In genomic region chr13:30001041-30001440, GRCm38 (mm10) we compare ENCODE assay signal across 21 mouse cellular contexts. TPM values are rescaled to one million over a fixed set of nuclear protein-coding genes. Genes with fewer than 3 reads are reported as not detected.
DNase-seq lines count a peak whose midpoint lies in the region; ATAC-seq and TF ChIP-seq lines count a peak whose summit lies in the region.
"Had no signal": no experiment of that assay in that cellular context is flagged by ENCODE, and none has a peak within 500 bp of the region (broad histone marks: within the 10 kb centered on the region; RNA-seq: fewer than 3 reads in every experiment).

No protein-coding gene starts in this region.

- H3K27me3 ChIP-seq in hindbrain, embryonic 10.5 days (ENCODE audit: insufficient read depth, poor library complexity, severe bottlenecking), result no peaks in the 10 kb centered on the region
- no peaks in the 10 kb centered on the region for H3K27me3 ChIP-seq in hindbrain, postnatal 0 days (ENCODE audit: insufficient read depth, low read length)
- H3K27me3 ChIP-seq in limb, embryonic 12.5 days, result no peaks in the 10 kb centered on the region
- H3K27me3 ChIP-seq: forebrain, embryonic 12.5 days; hindbrain, embryonic 13.5 days; liver, embryonic 15.5 days; midbrain, embryonic 15.5 days; neural tube, embryonic 12.5 days had no signal

- H3K27ac ChIP-seq in hindbrain, embryonic 10.5 days, result no peak overlapping the region
- no peak overlapping the region for H3K27ac ChIP-seq in hindbrain, postnatal 0 days
- H3K27ac ChIP-seq in limb, embryonic 12.5 days, result no peak overlapping the region
- H3K27ac ChIP-seq: forebrain, embryonic 12.5 days; hindbrain, embryonic 13.5 days; layer of hippocampus, adult 2 months; liver, embryonic 15.5 days; macrophage; midbrain, embryonic 15.5 days; neural tube, embryonic 12.5 days had no signal

- no peaks in the 10 kb centered on the region for H3K36me3 ChIP-seq in hindbrain, embryonic 10.5 days
- H3K36me3 ChIP-seq in hindbrain, postnatal 0 days (ENCODE audit: insufficient read depth, low read length), result no peaks in the 10 kb centered on the region
- H3K36me3 ChIP-seq in limb, embryonic 12.5 days, result no peaks in the 10 kb centered on the region
- H3K36me3 ChIP-seq: forebrain, embryonic 12.5 days; G1E; hindbrain, embryonic 13.5 days; liver, embryonic 15.5 days; midbrain, embryonic 15.5 days; neural tube, embryonic 12.5 days had no signal

- no peak for ATAC-seq in hindbrain, postnatal 0 days
- peak; percentile 76 for ATAC-seq in limb, embryonic 12.5 days (ENCODE audit: insufficient number of reproducible peaks, insufficient read depth, low FRiP score, low TSS enrichment, low read depth)
- ATAC-seq: midbrain, embryonic 15.5 days had no signal

- TF ChIP-seq CTCF in hindbrain, postnatal 0 days (IDR thresholded peaks at IDR 0.05; ENCODE audit: low read depth), result no peak

- H3K4me1 ChIP-seq in hindbrain, embryonic 10.5 days (replicated peaks), result peaks cover 4% of the 10 kb centered on the region; the same call in 1 of the 2 replicates
- H3K4me1 ChIP-seq in hindbrain, postnatal 0 days (ENCODE audit: insufficient read depth, low read length), result peaks cover 4% of the 10 kb centered on the region; the same call in 1 of the 2 replicates
- H3K4me1 ChIP-seq in limb, embryonic 12.5 days (replicated peaks), result peaks cover 4% of the 10 kb centered on the region
- H3K4me1 ChIP-seq: forebrain, embryonic 12.5 days; hindbrain, embryonic 13.5 days; liver, embryonic 15.5 days; midbrain, embryonic 15.5 days; neural tube, embryonic 12.5 days had no signal

- no peak overlapping the region for H3K4me3 ChIP-seq in hindbrain, embryonic 10.5 days
- H3K4me3 ChIP-seq in hindbrain, postnatal 0 days (ENCODE audit: low read length), result no peak overlapping the region
- no peak overlapping the region for H3K4me3 ChIP-seq in limb, embryonic 12.5 days (replicated peaks)
- H3K4me3 ChIP-seq: forebrain, embryonic 12.5 days; hindbrain, embryonic 13.5 days; layer of hippocampus, adult 2 months; liver, embryonic 15.5 days; midbrain, embryonic 15.5 days; neural tube, embryonic 12.5 days had no signal

- 64% methylated on average over 5 of the region's 5 CpGs for WGBS in hindbrain, embryonic 10.5 days
- 50% methylated on average over 5 of the region's 5 CpGs for WGBS in hindbrain, postnatal 0 days
- WGBS in limb, embryonic 12.5 days, result 26% methylated on average over 5 of the region's 5 CpGs

- H3K4me2 ChIP-seq in hindbrain, postnatal 0 days (ENCODE audit: low read depth, low read length), result no peak overlapping the region
- H3K4me2 ChIP-seq in limb, embryonic 12.5 days, result no peak overlapping the region
- H3K4me2 ChIP-seq: forebrain, embryonic 12.5 days; heart, embryonic 11.5 days; hindbrain, embryonic 13.5 days; liver, embryonic 15.5 days; midbrain, embryonic 15.5 days; neural tube, embryonic 12.5 days had no signal

- peak; percentile 12 for DNase-seq in hindbrain, embryonic 10.5 days (ENCODE audit: low spot score)
- DNase-seq in hindbrain, postnatal 0 days (ENCODE audit: low spot score), result no peak
- peak; percentile 15 for DNase-seq in 416B (ENCODE audit: low read depth)
- DNase-seq in embryo, embryonic 11.5 days (ENCODE audit: low read depth, low spot score), result peak; percentile 36
- no peak for DNase-seq in thymus, postnatal 14 days
- no peak for DNase-seq in gastrocnemius, adult 8-10 months (ENCODE audit: low spot score in 2 of 2)
- no peak for DNase-seq in left cerebral cortex, adult 8-10 months (ENCODE audit: low spot score in 2 of 2)
- DNase-seq: adrenal gland, postnatal 36 days; kidney, adult 9 months; right cerebral cortex, adult 18-20 months; spleen, adult 18-20 months had no signal

- no peak overlapping the region for H3K9ac ChIP-seq in hindbrain, postnatal 0 days (replicated peaks; ENCODE audit: low read length)
- no peak overlapping the region for H3K9ac ChIP-seq in limb, embryonic 12.5 days (replicated peaks)
- H3K9ac ChIP-seq: forebrain, embryonic 12.5 days; hindbrain, embryonic 13.5 days; liver, embryonic 15.5 days; midbrain, embryonic 15.5 days; neural tube, embryonic 12.5 days had no signal

- H3K9me3 ChIP-seq in hindbrain, embryonic 10.5 days, result no peaks in the 10 kb centered on the region
- no peaks in the 10 kb centered on the region for H3K9me3 ChIP-seq in hindbrain, postnatal 0 days (ENCODE audit: low read length)
- H3K9me3 ChIP-seq in limb, embryonic 12.5 days, result no peaks in the 10 kb centered on the region
- H3K9me3 ChIP-seq: forebrain, embryonic 12.5 days; G1E; hindbrain, embryonic 13.5 days; liver, embryonic 15.5 days; midbrain, embryonic 15.5 days; neural tube, embryonic 12.5 days had no signal

RNA-seq across cellular contexts. Expression of gene E2f3, which starts 15.2 kb away (rescaled TPM):
- polyA plus RNA-seq in hindbrain, embryonic 10.5 days (2016; fragmentation: Nextera tagmentation; extraction: Ambion mirVana), result 15.6 and 18.8 TPM in 2 replicates
- total RNA-seq in hindbrain, postnatal 0 days (2014; rRNA removed), result 9.5 and 12.4 TPM in 2 replicates
- 3.5 and 3.8 TPM in 2 replicates for polyA plus RNA-seq in hindbrain, postnatal 0 days (2015; fragmentation: Nextera tagmentation; extraction: Ambion mirVana)
- 20.5 and 22.5 TPM in 2 replicates for polyA plus RNA-seq in limb, embryonic 12.5 days (2016; fragmentation: Nextera tagmentation; extraction: Ambion mirVana)
- total RNA-seq in gastrocnemius, adult 8-10 months (2022), result 10 to 100 TPM; 11.1 to 16.3 (median 12.9) TPM
- total RNA-seq in left cerebral cortex, adult 8-10 months (2022), result 10 to 100 TPM; 18.5 to 21.3 (median 20.4) TPM

Comparison
In these comparisons a context has a peak if more than half of its experiments do, and no peak if none do; other contexts are left out.
1. DNase-seq: peak in hindbrain, embryonic 10.5 days (single experiment), 416B (single experiment) and embryo, embryonic 11.5 days (single experiment); none in hindbrain, postnatal 0 days (single experiment), thymus, postnatal 14 days (single experiment), gastrocnemius, adult 8-10 months (0 of 2) and left cerebral cortex, adult 8-10 months (0 of 2).